Comparison of ENCODE assay signal across 18 mouse cellular contexts in the genomic region with DNA sequence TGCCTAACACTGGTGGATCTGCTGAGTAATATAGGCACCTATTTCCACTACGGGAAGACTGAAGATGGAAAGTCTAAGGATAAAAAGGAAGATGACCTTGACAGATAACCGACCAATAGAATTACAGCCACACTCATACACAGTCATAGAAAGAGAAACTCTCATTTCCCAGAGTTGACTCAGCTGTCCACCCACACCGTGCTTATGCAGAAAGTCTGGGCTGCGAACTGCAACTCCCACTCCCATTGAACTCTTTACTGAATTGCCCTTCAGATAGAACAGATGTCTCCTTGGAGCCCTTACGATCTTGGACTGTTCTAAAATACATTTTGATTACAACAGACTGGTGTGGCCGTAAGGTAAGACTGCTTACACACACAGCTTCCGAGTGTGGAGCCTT. TPM values are rescaled to one million over a fixed set of nuclear protein-coding genes. Genes with fewer than 3 reads are reported as not detected.
A peak's percentile ranks its signal among the peaks of the same experiment; 100 is the strongest.
DNase-seq lines count a peak whose midpoint lies in the region.
"Had no signal": no experiment of that assay in that cellular context is flagged by ENCODE, and none has a peak within 500 bp of the region (broad histone marks: within the 10 kb centered on the region; RNA-seq: fewer than 3 reads in every experiment).

No protein-coding gene starts in this region.

- intact Hi-C loops in left cerebral cortex, postnatal 14 days (cut with DNase I), result loop anchor here (5.0 kb wide), 1 partner anchor 87 kb away; no protein-coding TSS in a partner anchor
- intact Hi-C loops in left cerebral cortex, postnatal 36 days (cut with DNase I), result no loop called here

- DNase-seq in adrenal gland, adult 8-10 months, result peak; percentile 9
- DNase-seq in adrenal gland, postnatal 4 days (ENCODE audit: low spot score in 2 of 2), result no peak
- DNase-seq in left cerebral cortex, adult 18-20 months (ENCODE audit: low spot score in 2 of 2), result peak; percentile 45 to 60
- no peak for DNase-seq in left cerebral cortex, postnatal 14 days (ENCODE audit: low spot score in 2 of 2)
- DNase-seq in NIH3T3 (ENCODE audit: low read depth), result peak; percentile 50
- DNase-seq in left cerebral cortex, postnatal 36 days (ENCODE audit: low spot score in 2 of 2), result peak; percentile 33 to 39
- DNase-seq in cerebellum, postnatal 10 days, result no peak
- no peak for DNase-seq in thymus, adult 18-20 months
- DNase-seq: cerebellum, adult 9-10 months; heart, adult 11 months; kidney, adult 8-10 months; kidney, postnatal 25 days; layer of hippocampus, adult 9-11 months; lung, adult 2 months had no signal

RNA-seq across cellular contexts. Expression of gene Svip, which starts 41.1 kb away (rescaled TPM):
- total RNA-seq in adrenal gland, adult 8-10 months (2022), result 10 to 100 TPM; 22.4 to 38.3 (median 30.2) TPM
- total RNA-seq in adrenal gland, postnatal 4 days (2021), result 10 to 100 TPM; 12.7 to 14.2 TPM
- total RNA-seq in left cerebral cortex, adult 18-20 months (2021), result 10 to 100 TPM; 35.4 to 39.7 TPM
- 10 to 100 TPM; 26.5 to 29.3 TPM for total RNA-seq in left cerebral cortex, postnatal 14 days (2021)
- 10 to 100 TPM; 35.3 to 36.5 TPM for total RNA-seq in left cerebral cortex, postnatal 36 days (2021)

RNA-seq across cellular contexts. Expression of gene 1700015G11Rik, which starts 50.8 kb away (rescaled TPM):
- not detected for total RNA-seq in adrenal gland, adult 8-10 months (2022)
- total RNA-seq in adrenal gland, postnatal 4 days (2021), result not detected
- total RNA-seq in left cerebral cortex, adult 18-20 months (2021), result not detected
- not detected for total RNA-seq in left cerebral cortex, postnatal 14 days (2021)
- total RNA-seq in left cerebral cortex, postnatal 36 days (2021), result not detected
- total RNA-seq: gastrocnemius, adult 8-10 months; heart, postnatal 25 days; megakaryocyte-erythroid progenitor cell, adult 5-6 weeks; neutrophil, adult 5-6 weeks had no signal

Comparison
In these comparisons a context has a peak if more than half of its experiments do, and no peak if none do; other contexts are left out.
1. DNase-seq: peak in adrenal gland, adult 8-10 months (single experiment), left cerebral cortex, adult 18-20 months (2 of 2), NIH3T3 (single experiment) and left cerebral cortex, postnatal 36 days (2 of 2); none in adrenal gland, postnatal 4 days (0 of 2), left cerebral cortex, postnatal 14 days (0 of 2), cerebellum, postnatal 10 days (0 of 2) and thymus, adult 18-20 months (0 of 2).